Mouse (Mus musculus) erythroblast, embryonic 14.5 days (primary cell): ENCODE results near the gene Erc2. TPM values are rescaled to one million over a fixed set of nuclear protein-coding genes. Genes with fewer than 3 reads are reported as not detected.

Experiments used
- H3K27me3 ChIP-seq: 2 replicates; pipeline ENCODE4 v1.6.1; 2012; ENCODE audit warnings: inconsistent platforms; ENCODE audit not compliant: control insufficient read depth
- H3K36me3 ChIP-seq: 2 replicates; pipeline ENCODE4 v1.6.1; 2012; ENCODE audit warnings: mild to moderate bottlenecking, inconsistent platforms; ENCODE audit not compliant: control insufficient read depth
- H3K4me1 ChIP-seq: 2 replicates; pipeline ENCODE4 v1.6.1; 2012; ENCODE audit warnings: inconsistent platforms; ENCODE audit not compliant: control insufficient read depth
- H3K4me3 ChIP-seq: replicated peaks from 2 replicates; pipeline ENCODE3; 2012; ENCODE audit warnings: moderate library complexity, mild to moderate bottlenecking, inconsistent platforms
- H3K9me3 ChIP-seq: 2 replicates; pipeline ENCODE4 v1.6.1; 2012; ENCODE audit warnings: low read length, inconsistent platforms, mixed read lengths; ENCODE audit not compliant: control insufficient read depth
- GATA1 ChIP-seq: IDR thresholded peaks from 2 replicates; pipeline ENCODE4 v1.6.1; 2012; ENCODE audit warnings: low read length, inconsistent platforms, mixed read lengths
- TAL1 ChIP-seq: IDR thresholded peaks from 3 replicates; pipeline ENCODE4 v1.6.1; 2012; ENCODE audit warnings: low read length, inconsistent platforms, mixed read lengths
- polyA plus RNA-seq: library from polyadenylated mRNA; stranded (reverse); fragments of >175 nt; gene quantifications from 2 replicates; pipeline ENCODE4 v1.2.3, GENCODE M21; 2012

Gene Erc2
- polyA plus RNA-seq, 1 experiment, result not detected

- no peak overlapping the region for H3K4me3 ChIP-seq
- no peaks in the 10 kb centered on the region for H3K4me1 ChIP-seq
- H3K27me3 ChIP-seq, result no peaks in the 10 kb centered on the region
- no peaks in the 10 kb centered on the region for H3K36me3 ChIP-seq
- TF ChIP-seq TAL1, result no peak
- TF ChIP-seq GATA1, result no peak
- no peaks in the 10 kb centered on the region for H3K9me3 ChIP-seq
Measured at GRCm38 (mm10) chr14:27658616-27659015, 36.4 kb downstream of the Erc2 start.

GRCm38 (mm10) chr14:27661466-27661865 lies 39.2 kb downstream of the Erc2 start:
- Histone ChIP-seq H3K4me1 (no peaks in the 10 kb centered on the region), H3K9me3 (no peaks in the 10 kb centered on the region), H3K36me3 (no peaks in the 10 kb centered on the region), H3K4me3 (no peak overlapping the region), H3K27me3 (no peaks in the 10 kb centered on the region)
- TF ChIP-seq TAL1, result no peak
- TF ChIP-seq GATA1, result no peak

DNA sequence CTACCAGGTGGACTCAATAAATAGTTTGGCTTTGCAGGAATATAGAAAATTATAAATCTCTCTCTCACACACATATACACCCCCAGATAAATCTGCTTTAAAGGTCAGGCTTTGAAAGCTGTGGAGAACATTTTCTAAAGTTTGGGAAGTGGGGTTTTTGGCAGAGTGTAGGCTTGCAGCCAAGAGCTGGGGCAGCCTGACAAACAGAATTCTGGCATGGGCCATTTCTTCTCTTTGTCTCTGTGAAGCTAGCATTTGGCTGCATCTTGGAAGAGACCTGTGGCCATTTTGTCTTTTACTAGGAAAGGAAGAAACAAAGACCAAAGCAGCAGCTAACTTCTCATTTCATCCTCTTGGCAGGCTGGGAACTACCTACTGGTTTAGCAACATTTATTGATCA lies 40.0 kb downstream of the Erc2 start:
- Histone ChIP-seq H3K4me3 (no peak overlapping the region), H3K27me3 (no peaks in the 10 kb centered on the region), H3K9me3 (no peaks in the 10 kb centered on the region), H3K4me1 (no peaks in the 10 kb centered on the region), H3K36me3 (no peaks in the 10 kb centered on the region)
- TF ChIP-seq TAL1 (no peak), GATA1 (no peak)

DNA sequence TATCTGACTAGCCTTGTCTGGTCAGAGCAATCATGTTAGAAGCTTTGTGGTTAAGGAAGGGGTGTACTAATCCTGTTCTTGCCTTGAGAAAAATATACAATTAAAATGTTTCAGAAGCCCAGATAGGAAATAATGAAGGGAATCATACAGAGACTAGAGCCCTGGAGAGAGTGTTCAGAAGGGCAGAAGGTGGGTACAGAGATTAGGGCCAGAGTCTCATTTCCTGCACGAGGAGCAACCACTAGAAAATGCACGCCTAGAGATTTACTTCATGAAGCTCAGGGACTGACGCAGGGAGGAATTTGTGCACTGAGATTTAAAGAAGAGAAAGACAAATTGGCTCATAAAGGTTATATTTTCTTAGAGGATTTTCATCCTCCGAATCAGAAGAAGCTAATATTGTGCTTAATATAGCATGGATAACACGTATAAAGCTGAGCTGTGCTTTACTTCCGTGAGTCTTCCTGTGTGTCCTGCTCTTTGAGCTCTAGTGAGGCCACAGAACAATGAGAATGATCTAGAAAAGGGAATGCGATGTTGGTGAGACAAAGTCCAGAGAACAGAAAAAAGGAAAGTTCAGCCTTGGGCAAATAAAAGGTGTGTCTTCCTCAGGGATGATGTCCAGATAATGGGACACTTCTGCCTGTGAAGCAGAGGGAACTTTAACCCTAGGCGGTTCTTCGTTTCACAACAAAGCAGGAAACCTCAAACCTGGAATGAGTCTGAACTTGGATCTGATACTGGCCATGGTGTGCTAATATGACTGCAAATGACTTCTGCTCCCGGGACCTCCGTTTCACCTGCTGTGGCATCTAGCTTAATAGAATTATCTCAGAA lies 45.0 kb downstream of the Erc2 start:
- H3K9me3 ChIP-seq, result no peaks in the 10 kb centered on the region
- TF ChIP-seq GATA1 (no peak), TAL1 (no peak)

GRCm38 (mm10) chr14:27668151-27668550 lies 45.9 kb downstream of the Erc2 start:
- H3K9me3 ChIP-seq, result no peaks in the 10 kb centered on the region
- no peaks in the 10 kb centered on the region for H3K27me3 ChIP-seq
- no peaks in the 10 kb centered on the region for H3K36me3 ChIP-seq
- no peaks in the 10 kb centered on the region for H3K4me1 ChIP-seq
- TF ChIP-seq TAL1, result no peak
- TF ChIP-seq GATA1, result no peak
- no peak overlapping the region for H3K4me3 ChIP-seq

More for the DNA sequence above, 45.0 kb downstream of the Erc2 start:
- Histone ChIP-seq H3K4me1 (no peaks in the 10 kb centered on the region), H3K27me3 (no peaks in the 10 kb centered on the region), H3K4me3 (no peak overlapping the region), H3K36me3 (no peaks in the 10 kb centered on the region)

DNA sequence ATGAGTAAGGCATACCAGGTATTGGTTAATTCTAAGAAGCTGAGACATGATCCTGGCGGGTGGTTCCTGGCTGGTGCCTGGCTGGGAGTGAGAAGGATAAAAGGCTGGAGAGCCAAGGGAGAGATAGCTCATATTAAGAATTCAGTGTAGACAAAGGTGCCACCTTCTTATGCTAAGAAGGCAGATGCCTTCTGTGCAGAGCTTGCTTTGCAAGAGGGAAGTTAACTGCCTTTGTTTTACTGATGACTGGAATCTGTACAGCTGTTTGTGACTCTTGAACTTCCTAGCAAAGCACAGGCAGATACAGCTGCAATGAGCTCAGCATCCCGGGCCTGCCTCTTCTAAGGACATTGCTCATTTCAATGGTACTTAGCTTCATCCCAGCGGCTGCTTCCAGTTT lies 47.7 kb downstream of the Erc2 start:
- Histone ChIP-seq H3K36me3 (no peaks in the 10 kb centered on the region), H3K4me1 (no peaks in the 10 kb centered on the region), H3K4me3 (no peak overlapping the region), H3K27me3 (no peaks in the 10 kb centered on the region), H3K9me3 (no peaks in the 10 kb centered on the region)
- TF ChIP-seq TAL1 (no peak), GATA1 (no peak)

DNA sequence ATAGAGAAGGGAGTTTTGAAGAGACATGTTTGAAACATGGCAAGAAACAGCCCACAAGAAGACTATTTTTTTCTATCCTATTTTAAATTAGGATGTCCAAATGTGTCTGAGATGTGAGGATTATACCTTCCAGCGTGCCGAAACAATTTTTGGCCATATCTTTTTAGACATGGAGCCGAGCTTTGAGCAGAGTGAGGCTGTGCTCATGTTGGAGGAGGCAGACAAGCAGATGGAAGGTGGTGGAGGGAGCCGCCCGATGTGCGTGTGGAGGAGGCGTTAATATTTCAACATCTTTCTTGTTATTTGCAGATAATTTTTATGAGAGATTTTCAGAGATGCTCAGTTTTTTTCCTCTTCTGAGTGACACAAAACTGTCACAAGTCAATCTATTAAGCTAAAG lies 50.5 kb downstream of the Erc2 start:
- Histone ChIP-seq H3K4me3 (no peak overlapping the region), H3K4me1 (no peaks in the 10 kb centered on the region), H3K27me3 (no peaks in the 10 kb centered on the region), H3K36me3 (no peaks in the 10 kb centered on the region), H3K9me3 (0 out of 2 replicates have a peak, but pooled peaks cover 3% of the 10 kb centered on the region)
- TF ChIP-seq GATA1 (no peak), TAL1 (no peak)

DNA sequence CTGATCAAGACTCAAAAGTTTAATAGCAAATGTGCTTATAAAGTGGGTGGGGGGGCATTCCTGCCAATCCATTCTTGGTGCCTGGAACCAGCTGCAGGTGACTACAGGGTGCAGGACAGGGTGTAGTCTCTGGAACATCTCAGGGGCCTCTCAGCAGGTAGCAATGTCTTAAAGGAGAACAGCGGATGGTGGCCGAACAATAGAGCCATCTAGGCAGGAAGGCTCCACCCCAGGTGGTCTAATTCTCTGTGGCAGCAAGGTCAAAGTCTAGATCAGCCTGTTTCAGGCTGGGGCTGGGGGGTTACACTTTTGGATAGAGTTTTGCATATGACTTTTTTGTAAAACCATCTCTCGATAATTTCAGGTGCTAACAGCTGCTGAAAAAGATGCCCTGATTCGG lies 51.9 kb downstream of the Erc2 start:
- TF ChIP-seq GATA1, result no peak
- TF ChIP-seq TAL1, result no peak
- Histone ChIP-seq H3K36me3 (no peaks in the 10 kb centered on the region), H3K4me3 (no peak overlapping the region), H3K9me3 (0 out of 2 replicates have a peak, but pooled peaks cover 3% of the 10 kb centered on the region), H3K27me3 (no peaks in the 10 kb centered on the region), H3K4me1 (no peaks in the 10 kb centered on the region)

- Histone ChIP-seq H3K27me3 (no peaks in the 10 kb centered on the region), H3K4me3 (no peak overlapping the region), H3K36me3 (no peaks in the 10 kb centered on the region), H3K9me3 (0 out of 2 replicates have a peak, but pooled peaks cover 3% of the 10 kb centered on the region), H3K4me1 (no peaks in the 10 kb centered on the region)
- TF ChIP-seq TAL1, result no peak
- TF ChIP-seq GATA1, result no peak
Measured at GRCm38 (mm10) chr14:27674561-27674960, 52.3 kb downstream of the Erc2 start.

- TF ChIP-seq GATA1 (no peak), TAL1 (no peak)
- Histone ChIP-seq H3K4me1 (no peaks in the 10 kb centered on the region), H3K27me3 (no peaks in the 10 kb centered on the region), H3K36me3 (no peaks in the 10 kb centered on the region), H3K9me3 (0 out of 2 replicates have a peak, but pooled peaks cover 3% of the 10 kb centered on the region), H3K4me3 (no peak overlapping the region)
Measured at GRCm38 (mm10) chr14:27675071-27675470, 52.8 kb downstream of the Erc2 start.
